Mouse (Mus musculus): ENCODE results near the gene Zzz3.

The Zzz3 gene

DNA sequence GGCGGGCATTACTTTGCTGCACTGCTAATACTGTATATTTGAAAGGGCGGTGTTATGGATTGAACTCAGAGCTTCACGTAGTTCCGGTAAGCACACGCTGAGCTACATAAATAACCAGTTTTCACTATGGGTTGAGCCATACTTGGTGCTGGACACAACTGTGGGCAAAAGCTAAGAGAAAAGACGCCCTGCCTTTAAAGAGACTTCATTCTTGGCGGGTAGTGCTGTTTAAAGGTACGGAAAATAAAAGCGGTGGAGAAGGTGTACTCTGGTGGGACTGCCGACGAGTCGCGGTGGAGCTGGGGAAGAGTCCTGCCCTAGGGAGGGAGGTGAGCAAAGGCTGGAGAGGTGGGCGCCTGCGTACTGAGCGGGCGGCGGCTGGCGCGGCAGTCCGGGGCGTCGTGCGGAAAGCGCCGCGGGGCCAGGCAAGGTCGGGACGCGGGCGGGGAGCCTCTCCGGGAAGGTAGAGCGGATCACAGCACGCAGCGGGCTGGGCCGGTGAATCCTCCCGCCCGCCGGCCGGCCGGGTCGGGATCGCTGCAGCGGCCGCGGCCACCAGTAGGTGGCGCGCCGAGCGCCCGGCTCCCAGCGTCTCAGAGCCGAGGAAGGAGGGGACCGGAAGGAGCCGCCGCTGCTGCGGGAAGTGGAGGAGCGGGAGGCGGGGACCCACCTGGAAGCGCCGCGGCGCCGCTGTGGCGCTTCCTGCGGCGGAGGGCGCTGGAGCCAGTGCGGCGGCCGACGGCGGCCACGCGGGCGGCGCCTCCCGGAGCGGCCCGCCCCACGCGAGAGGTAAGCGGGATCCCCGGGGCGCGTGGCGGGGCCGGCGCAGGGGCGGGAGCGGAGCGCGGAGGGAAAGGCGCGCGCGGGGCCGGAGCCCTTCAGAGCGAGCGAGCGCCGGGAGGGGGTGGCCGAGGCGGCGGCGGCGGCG is at the start of gene Zzz3:
Zzz3 (plus strand) TSS at position 124 of the 928 bp plus-strand sequence.
- peak; percentile 94 to 96 for DNase-seq

GRCm38 (mm10) chr3:152345732-152346632 is 49.3 kb upstream of the Zzz3 start, which contains the start of gene Usp33:
Gene Usp33 (plus strand): TSS chr3:152346478.
- DNase-seq, result peak; percentile 98

DNA sequence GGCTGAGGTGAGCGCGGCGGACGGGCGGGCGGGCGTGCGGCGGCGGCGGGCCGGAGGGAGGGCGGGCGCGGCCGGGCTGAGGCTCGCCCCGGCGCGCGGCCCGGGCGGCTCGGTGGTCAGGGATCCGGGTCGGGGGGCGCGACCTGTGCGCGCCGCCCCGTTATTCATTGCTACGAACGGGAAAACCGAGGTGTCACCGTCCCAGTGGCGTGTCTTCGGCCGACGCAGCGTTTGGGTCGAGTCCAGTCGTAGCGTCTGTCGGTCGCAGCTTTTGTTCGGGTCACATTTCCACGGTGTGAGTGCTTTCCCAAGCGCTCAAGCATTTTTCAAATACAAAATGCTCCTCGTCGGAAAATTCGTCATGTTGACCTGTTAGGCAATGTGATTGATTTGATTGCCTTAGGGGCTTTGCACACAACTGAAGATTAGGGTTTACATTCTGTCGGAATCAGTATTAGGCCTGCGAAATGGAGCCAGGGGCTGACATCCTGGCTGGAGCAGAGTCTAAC is 48.6 kb upstream of the Zzz3 start:
- DNase-seq, result peak; percentile 70 to 76

GRCm38 (mm10) chr3:152347227-152347626 is 48.0 kb upstream of the Zzz3 start:
- no peak for DNase-seq

- no peak for DNase-seq
These were observed 47.1 kb upstream of the Zzz3 start for GRCm38 (mm10) chr3:152348011-152348830.

GRCm38 (mm10) chr3:152350431-152350830 is 44.8 kb upstream of the Zzz3 start:
- no peak for DNase-seq

GRCm38 (mm10) chr3:152350966-152351365 is 44.3 kb upstream of the Zzz3 start:
- DNase-seq, result no peak

DNA sequence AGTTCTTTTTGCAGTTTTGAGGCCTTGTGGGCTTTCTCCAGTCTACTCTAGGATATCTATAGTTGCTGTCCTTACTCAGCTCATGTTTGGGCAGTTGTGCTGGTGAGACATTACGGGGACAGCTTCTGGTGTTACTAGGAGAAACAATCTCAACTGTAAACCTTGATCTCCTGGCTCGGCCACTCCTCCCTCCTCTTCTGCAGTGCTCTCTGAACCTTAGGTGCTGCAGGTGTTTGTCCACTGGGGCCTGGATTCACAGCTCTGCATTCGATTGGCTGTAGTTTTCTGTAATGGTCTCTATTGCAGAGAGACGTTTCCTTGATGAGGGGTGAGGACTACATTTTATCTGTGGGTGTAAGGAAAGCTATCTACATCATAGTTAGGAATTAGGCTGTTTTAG is 43.0 kb upstream of the Zzz3 start:
- DNase-seq, result no peak

- DNase-seq, result peak; percentile 17 to 20
These were observed 41.7 kb upstream of the Zzz3 start for GRCm38 (mm10) chr3:152353434-152354177.

DNA sequence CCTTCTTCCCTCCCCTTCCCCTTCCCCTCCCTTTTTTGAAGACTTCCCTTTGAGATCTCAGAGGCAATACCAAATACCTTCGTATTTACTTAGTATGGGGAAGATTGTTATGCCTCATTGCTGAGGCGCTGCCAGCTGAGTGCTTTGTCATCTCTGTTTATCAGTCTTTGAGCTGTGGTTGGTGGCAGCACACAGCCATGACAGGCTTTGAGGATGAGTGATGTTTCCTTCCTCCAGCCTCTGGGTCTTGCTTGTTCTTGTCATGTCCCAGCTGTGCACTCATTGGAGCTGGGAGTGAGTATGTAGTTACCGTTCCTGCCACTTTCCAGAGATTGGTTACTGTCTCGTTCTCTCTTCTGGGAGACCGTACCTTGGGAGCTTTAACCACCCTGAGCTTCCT is 39.9 kb upstream of the Zzz3 start:
- no peak for DNase-seq

DNA sequence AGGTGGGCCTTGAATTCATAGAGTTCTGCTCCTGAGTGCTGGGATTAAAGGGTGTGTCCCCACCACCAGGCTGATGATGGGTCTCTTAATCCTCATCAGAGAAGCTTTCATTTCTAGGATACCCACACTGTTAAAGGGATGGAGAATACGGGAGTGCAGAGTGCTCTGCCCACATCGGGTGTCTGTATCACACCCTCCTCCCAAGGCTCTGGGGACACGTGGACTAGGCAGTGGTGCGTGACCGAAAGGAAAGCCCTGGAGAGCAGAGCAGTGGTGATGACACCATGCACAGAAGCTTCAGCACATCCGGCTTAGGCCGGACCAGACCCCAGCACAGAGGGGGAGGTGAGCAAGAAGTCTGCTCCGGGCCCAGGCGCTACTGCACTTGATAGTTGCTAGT is 38.5 kb upstream of the Zzz3 start:
- DNase-seq, result no peak

GRCm38 (mm10) chr3:152359151-152359550 is 36.1 kb upstream of the Zzz3 start:
- DNase-seq, result peak; percentile 14 to 32

DNA sequence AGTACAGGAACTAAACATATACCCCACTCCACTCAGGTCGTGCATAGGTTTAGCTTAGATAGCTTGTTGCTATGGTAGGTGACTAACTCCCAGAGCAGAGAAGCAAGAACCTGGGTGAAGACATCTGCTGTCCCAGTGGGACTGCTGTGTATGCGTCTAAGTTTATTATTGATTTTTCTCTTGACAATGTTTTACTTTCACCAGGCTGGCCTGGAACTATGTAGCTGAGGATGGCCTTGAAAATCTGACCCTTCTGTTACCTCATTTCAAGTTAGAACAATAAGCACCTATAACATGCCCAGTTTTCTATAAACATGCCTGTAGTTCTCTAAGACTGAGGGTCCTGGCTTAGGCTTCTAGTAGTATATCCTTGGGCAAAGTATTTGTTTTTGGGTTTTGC is 31.1 kb upstream of the Zzz3 start:
- no peak for DNase-seq

- no peak for DNase-seq
These were observed 19.2 kb upstream of the Zzz3 start for GRCm38 (mm10) chr3:152376063-152376462.

DNA sequence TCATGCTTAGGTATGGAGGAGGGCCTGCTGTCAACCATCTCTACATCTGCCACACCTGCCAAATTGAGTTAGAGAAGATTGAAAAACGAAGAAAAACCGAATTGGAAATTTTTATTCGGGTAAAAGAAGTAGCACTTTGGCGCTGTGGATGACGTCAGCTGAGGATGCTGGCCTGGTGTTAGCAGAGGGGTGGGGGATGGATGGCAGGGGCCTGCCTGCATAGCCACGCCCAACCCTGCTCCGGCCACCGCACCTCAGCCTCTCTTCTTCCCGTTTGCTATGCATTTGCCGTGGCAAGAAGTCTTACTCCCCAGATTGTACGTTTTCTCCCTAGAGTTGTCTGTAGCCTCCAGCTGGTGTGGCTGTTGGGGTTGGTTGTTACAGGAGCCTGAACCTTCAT is 11.2 kb upstream of the Zzz3 start:
- DNase-seq, result no peak

DNA sequence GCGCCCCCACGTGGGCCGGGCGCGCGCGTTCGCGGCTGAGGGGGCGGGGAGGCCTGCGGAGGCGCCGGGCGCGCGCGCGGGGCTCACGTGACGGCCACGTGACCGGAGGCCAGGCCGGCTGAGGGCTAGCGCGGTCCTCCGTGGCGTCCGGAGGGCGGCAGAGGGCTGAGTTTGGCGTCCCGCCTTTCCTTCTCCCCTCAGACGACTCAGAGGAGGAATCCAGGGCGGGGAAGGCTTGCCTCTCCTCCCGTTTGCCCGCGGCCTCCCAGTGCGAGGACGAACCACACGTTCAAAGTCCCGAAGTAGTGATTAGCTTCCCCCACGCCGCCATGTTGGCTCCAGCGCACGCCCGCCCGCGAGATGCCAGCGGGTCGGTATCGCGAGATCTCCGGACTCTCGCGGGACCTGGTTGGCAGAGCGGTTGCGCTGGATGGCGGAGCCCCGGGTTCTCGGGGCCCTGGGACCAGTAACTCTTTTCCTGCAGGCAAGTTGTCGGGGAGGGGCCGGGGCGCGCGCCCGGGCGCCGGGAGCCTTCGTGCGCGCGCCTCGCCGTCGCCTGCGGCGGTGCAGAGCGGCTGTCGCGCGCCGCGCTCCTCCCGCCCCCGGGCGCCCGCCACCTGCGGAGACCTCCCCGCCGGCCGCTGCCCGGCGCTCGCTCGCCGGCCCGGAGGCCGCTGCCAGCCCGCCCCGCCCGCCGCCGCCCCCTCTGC is 1.2 kb downstream of the Zzz3 start:
- DNase-seq, result peak; percentile 99

- DNase-seq, result no peak
These were observed 1.7 kb downstream of the Zzz3 start for GRCm38 (mm10) chr3:152396988-152397314.

DNA sequence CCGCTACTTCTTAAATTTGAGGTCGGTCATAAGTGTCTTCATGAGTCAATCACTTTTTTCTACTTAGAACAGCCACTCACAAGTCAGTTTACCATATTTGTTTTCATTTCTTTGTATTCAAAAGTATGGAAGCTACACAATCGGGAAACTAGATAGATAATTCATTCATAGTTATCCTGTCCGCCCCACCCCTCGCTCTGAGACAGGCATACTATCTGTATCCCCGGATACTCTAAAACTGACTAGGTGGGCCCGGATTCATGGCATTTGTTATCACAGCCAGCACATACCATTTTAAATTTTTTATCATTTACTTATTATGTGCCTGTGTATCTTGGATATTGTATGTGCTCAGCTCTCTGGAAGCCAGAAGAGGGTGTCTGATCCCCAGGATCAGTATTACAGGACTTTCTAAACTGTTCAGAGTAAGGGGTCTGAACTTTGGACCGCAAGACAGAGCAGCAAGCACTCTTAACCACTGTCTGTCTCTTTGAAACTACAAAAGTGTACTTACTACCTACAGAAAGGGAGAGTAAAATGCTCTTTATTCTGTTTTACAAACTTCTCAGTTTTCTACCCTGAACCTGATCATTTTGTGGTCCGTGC is 2.2 kb downstream of the Zzz3 start:
- no peak for DNase-seq

- DNase-seq, result no peak
These were observed 5.2 kb downstream of the Zzz3 start for GRCm38 (mm10) chr3:152400441-152400840.

GRCm38 (mm10) chr3:152400875-152401274 is 5.6 kb downstream of the Zzz3 start:
- no peak for DNase-seq

Measured in cerebellum, postnatal 10 days (tissue).